Mouse (Mus musculus): ENCODE results near the gene Lfng.

Lfng gene

DNA sequence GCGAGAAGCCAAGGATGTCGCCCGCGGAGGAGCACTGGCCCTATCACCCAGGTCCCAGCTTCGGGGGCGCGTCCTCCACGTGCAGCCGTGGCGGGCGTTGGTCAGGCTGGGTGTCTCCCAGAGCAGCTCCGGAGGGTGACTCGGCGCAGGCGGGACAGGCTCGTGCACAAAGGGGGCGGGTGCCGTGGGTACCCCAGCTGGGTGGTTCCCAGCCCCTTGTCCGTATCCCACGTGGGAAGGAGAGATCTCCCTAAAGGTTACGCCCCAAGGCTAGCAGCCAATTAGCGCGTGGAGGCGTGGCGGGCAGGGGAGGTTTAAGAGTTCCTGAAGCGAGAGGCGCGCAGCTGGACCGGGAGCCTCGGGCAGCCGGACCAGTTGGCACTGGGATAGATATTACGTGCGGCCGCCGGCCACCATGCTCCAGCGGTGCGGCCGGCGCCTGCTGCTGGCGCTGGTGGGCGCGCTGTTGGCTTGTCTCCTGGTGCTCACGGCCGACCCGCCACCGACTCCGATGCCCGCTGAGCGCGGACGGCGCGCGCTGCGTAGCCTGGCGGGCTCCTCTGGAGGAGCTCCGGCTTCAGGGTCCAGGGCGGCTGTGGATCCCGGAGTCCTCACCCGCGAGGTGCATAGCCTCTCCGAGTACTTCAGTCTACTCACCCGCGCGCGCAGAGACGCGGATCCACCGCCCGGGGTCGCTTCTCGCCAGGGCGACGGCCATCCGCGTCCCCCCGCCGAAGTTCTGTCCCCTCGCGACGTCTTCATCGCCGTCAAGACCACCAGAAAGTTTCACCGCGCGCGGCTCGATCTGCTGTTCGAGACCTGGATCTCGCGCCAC, at the start of gene Lfng:
TSS of gene Lfng (plus strand) at position 320 of the 835 bp plus-strand sequence.
- DNase-seq (ENCODE audit: low read depth, low spot score) = peak; percentile 73

DNA sequence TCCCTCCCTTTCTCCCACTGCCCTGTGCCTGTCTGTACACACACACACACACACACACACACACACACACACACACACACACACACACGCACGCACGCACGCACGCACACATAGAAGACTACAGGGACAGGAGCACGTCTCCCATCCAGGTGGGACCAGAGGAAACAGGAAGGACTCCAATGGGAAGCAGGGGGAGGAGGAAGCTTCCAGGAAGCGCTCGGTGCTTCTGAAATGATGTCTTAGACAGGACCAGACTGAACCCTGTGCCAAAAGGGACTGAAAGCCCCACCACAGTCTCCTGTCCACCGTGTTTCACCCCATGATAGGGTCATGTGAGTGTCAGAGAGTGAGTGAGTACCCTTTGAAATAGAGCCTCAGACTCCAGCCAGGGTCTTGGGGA, 44.5 kb upstream of the Lfng start:
- no peak for DNase-seq (ENCODE audit: low read depth, low spot score)

DNA sequence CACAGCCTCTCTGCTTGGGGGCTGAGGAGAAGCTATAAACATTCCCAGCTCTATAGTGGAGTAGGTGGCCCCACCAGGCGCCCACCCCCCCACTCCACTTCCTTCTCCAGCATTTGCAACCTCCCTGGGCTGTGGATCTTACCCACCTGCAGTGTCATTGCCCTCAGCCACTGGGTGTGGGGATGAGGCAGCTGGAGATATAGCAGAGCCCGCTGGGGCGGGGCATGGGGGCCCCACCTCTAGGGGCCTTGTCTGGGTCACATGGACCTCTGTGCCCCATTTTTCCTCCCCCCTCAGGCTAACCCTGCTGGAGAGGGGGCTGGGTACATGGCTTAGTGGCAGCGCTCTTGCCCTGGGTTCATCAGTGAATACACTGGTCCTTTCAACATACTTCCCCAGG, 42.2 kb upstream of the Lfng start, which contains the start of gene Grifin:
TSS of gene Grifin (minus strand) at position 176 of the 400 bp plus-strand sequence.
- no peak for DNase-seq (ENCODE audit: low read depth, low spot score)

DNA sequence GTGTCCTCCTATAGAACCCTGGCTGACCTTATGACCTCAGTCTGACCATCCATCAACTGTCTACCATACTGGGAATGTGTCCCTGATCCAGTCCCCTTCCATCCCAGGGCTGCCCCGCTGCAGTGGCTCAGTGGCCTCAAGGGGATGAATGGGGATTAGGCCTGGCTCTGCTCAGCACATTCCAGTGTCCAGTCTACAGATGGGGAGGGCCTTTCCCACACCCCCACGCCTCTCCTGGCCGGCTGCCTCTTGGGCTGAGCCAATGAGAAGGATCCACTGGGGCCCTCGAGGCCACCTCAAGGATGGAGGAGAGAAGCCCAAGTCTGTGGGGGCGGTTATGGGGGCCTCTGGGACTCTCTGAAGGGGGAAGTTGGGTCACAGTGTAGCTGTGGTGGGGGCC, 41.7 kb upstream of the Lfng start:
- no peak for DNase-seq (ENCODE audit: low read depth, low spot score)

DNA sequence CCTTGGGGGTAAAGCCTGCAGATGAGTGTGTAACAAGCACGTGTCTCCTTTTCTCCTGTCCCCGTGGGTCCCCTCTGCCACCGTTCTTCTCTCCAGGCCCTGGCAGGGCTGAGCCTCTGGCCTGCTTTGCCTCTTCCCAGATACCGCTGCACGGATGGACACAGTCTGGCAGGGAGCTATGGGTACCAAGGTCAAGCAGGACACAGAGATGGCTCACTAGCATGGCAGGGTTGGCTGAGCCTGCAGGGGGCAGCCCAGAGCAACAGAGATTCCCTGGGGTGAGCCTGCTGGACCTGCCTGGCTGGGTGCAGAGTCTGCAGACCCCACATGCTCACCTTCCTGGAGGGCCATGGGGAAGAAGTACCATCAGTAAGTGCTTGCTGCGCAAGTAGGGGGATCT, 41.3 kb upstream of the Lfng start:
- no peak for DNase-seq (ENCODE audit: low read depth, low spot score)

DNA sequence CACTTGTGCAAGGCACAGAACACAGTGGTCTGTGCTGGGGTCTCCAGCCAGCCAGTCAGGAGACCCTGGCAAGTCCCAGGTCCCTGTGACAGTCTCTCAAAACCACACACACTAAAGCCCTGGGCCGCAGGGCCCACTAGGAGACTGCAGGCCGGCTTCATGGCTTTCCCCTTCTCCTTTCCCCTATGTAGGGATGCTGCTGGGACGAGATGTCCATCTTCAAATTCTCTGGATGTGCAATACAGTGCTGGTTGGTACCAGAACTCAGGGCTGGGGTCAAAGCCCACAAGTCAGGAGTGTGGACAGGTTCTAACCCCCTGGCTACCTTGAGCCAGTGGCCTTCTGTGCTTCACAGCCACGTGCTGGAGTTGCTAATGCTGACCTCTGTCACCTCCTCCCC, 40.8 kb upstream of the Lfng start:
- DNase-seq (ENCODE audit: low read depth, low spot score) = no peak

DNA sequence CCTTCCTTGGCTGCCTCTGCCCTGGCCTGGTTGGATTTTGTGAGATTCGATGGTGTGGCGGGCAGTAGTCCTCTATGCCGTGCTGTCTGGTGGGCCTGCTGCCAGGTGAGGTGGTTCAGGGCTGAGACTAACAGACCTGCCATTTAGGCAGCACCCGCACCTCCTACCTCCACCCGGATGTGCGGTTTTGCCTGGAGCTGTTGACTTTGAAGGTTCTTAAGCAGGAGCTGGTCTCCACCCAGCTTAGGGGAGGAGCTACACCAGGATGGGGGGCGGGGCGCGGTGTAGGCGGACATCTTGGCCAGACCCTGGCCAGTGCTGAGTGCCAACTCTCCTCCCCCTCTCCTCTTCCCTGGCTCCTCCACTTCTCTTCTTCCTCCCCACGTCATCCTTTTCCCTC, 39.8 kb upstream of the Lfng start:
- DNase-seq (ENCODE audit: low read depth, low spot score) = no peak

DNA sequence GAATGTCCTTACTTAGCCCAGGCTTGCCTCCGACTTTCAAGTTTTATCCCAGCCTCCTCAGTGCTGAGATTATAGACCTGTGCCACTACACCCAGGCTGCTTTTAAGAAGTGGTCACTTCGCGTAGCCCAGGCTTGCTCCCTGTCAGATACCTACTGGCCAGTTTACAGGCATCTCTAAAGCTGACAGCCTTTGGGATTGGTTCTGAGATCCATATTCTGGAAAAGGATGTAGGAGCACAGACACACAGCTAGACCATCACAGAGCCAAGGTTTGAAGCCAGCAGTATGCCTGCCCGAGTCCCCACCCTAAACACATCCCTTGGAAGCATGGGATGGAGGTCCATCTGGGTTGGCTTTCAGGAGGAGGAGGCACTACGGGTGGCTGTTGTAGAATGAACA, 39.4 kb upstream of the Lfng start:
- no peak for DNase-seq (ENCODE audit: low read depth, low spot score)

DNA sequence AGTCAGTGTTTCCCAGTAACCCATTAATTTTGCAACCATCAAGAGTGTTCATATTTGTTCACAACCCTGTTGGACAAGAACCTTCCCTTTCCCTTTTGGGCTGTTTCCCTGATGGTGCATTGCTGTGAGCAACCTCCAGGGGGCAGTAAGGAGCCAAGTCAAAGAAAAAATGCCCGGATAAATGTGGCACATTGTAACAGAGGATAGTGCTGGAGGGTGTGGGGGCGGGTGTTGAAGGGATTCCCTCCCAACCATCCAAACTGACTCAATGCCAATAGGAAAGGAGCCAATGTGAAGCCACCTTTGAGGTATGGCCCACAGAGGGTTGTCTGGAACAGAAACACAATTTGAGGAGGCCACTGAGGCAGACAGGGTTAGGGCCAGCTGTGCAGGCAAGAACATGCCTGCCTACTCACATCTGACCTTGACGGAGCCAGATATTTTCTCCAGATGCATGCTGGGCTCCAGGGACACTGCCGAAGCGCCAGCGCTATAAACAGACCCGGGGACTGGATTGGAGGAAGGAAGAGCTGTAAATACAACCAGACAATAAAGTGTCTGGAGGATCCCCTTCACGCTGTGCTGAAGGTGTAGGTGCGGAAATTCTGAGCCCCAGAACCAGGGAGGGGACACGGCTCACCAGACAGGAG, 38.7 kb upstream of the Lfng start:
- peak; percentile 51 for DNase-seq (ENCODE audit: low read depth, low spot score)

DNA sequence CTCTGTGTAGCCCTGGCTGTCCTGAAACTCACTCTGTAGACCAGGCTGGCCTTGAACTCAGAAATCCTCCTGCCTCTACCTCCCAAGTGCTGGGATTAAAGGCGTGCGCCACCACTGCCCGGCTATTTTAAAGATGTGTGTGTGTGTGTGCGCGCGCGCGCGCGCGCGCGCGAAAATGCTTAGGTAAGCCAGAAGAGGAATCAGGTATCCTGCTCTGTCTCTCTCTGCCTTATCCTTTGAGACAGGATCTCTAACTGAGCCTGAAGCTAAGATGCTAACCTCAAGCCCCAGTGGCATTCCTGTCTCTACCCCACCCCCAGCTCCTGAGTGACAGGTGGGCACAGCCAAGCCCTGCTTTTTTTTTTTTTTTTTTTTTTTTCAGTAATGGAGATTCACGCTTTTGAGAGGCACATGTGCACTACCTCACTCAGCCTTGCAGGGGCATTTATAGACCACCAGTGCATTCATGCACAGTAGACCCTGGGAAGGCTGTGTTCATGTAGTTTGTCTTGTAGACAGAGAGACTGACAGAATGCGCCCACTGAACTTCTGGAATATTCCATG, 38.0 kb upstream of the Lfng start:
- DNase-seq (ENCODE audit: low read depth, low spot score) = no peak

DNA sequence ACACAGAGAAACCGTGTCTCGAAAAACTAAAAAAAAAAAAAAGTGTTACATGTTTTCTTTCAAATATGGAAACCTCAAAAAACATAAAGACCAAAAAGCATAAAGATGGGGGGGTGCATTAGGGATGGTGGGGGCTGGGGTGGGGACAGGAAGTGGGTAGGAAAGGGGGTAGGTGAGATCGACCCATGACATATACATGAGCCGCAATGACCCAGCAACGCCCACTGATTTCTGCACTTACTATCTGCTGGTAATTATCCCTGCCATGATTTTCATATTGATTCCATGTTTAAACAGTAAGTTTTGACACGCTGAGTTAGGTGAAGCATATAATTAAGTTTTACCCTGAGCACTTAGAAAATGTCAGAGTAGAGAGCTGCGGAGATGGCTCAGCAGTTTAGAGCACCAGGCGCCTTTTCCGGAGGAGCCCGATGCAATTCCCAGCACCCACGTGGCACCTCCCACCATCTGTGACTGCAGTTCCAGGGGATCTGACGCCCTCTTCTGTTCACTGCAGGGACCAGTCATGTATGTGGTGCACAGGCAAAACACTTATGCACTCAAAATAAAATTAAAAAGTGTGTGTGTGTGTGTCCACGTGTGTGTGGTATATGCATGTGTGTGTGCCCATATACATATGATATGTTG, 36.8 kb upstream of the Lfng start:
- DNase-seq (ENCODE audit: low read depth, low spot score) = no peak

DNA sequence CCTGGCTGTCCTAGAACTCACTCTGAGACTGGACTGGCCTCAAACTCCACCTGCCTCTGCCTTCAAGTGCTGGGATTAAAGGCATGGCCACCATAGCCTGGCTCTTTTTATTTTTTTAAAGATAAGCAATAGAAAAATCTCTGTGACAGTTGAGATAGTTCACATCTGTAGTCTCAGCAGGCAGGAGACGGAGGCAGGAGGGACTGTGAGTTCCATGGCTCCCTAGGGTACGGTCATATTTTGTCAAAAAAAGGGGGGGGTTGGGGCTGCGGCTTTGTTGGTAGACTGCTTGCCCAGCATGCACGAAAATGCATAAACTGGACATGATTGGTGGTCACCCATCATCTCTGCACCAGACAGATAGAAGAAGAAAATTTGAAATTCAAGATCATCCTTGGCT, 35.9 kb upstream of the Lfng start:
- DNase-seq (ENCODE audit: low read depth, low spot score) = no peak

DNA sequence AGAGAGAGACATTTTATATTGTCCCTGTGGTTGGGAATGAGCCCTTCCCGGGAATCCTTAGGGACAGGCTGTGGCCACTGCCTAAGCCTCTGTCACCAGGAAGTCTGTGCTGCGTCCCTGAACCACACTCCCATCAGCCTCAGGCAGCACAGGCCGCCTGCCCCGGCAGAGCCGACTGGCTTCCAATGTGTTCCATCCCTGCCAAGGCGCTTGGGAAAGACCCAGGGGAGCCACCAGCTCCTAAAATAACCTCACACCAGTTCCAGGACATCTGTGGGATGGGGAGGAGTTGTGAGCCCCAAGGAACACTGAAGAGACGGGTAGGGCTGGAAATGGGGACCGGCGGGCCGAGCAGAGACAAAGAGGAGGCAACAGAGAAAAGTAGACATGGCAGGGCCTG, 35.4 kb upstream of the Lfng start:
- DNase-seq (ENCODE audit: low read depth, low spot score) = no peak

DNA sequence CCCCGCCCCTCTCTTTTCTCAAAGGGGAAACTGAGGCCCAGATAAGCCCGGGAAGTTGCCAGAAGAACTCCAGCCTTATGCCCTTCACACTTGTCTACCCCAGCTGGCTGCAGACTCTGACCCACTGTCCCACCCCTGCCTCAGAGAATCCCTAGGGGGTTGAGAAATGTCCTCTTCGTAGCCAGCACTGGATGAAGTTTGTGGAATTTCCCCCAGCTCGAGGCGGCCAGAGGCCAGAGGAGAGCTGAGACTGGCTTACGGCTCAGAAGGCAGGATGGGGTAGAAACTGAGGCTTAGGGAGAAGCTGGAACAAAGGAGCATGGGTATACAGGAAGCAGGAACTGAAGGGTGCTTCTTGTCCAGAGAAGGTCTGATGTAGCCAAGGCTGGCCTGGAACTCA, 34.5 kb upstream of the Lfng start:
- no peak for DNase-seq (ENCODE audit: low read depth, low spot score)

DNA sequence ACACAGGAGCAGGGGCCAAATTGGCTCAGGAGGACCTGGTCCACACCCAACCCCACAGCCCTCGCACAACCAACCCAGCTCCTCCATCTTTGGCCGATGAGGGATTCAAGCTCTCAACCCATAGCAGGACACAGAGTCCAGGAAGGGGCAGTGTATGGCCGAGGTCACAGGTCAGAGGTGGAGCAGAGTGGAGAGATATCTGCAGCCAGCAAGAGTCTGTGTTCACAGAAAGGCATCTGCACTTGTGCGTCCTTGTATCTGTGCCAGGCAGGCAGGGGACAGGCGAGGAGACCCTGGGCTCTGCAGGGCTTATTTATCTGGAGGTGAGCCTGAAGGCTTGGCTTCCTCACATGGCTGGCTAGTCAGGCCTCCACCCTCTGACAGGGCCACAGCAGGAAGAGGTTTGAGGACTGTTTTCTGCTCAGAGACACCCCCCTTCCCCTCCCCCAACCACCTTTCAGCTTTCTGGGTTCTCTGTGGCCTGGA, 31.7 kb upstream of the Lfng start:
- no peak for DNase-seq (ENCODE audit: low read depth, low spot score)

DNA sequence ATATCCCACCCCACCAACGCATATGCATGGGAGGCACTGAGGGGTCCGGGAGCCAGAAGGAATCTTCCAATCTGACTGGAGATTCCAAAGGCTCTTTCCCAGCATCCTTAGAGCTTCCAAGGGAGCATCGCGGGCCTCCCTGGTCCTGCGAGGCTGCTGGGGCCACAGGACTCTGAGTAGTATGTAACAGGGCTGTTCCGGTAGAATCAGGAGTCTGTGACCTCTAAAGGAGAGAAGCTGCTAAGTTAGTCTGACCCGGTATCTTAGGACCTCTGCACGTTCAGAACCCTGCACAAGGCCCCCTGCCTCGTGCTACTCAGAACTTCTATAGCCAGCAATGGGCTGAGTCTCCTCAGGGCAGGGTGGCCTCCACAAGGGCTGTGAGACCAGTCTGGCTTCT, 27.9 kb upstream of the Lfng start:
- DNase-seq (ENCODE audit: low read depth, low spot score) = no peak

DNA sequence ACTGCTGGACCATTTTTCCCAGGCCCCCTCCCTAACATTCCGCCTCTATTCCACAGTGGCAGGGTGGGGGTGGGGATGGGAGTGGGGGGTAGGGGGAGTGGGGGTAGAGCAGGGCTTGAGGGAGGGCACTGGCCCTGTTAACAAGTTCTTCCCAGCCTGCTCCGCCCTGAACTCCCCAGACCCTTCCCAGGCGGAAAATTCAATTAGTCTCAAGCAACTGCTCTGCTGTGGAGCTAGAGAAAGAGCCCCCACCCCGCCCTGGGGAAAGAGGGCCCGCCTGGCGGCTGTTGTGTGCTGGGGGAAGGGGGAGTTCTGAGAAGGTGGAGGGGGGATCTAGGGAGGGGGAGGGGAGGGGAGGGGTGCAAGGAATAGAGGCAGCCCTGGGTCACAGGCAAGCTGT, 27.3 kb upstream of the Lfng start:
- DNase-seq (ENCODE audit: low read depth, low spot score) = no peak

DNA sequence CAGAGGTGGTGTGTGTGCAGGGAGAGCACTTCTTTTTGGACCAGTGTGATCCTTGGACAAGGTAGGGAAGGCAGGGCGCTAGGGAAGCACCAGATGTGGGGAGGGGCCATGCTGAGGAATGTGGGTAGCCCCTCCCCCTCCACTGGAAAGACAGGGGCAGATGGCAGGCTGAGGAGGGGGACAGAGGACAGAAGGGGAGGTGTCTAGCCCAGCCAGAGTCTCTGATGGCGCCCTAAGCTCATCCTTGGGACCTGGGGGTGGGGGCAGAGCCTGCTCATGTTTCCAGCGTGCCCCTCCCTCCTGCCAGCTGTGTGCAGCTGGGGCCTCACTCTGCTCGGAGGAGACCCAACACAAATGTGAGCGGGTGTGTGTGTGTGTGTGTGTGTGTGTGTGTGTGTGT, 25.6 kb upstream of the Lfng start:
- no peak for DNase-seq (ENCODE audit: low read depth, low spot score)

DNA sequence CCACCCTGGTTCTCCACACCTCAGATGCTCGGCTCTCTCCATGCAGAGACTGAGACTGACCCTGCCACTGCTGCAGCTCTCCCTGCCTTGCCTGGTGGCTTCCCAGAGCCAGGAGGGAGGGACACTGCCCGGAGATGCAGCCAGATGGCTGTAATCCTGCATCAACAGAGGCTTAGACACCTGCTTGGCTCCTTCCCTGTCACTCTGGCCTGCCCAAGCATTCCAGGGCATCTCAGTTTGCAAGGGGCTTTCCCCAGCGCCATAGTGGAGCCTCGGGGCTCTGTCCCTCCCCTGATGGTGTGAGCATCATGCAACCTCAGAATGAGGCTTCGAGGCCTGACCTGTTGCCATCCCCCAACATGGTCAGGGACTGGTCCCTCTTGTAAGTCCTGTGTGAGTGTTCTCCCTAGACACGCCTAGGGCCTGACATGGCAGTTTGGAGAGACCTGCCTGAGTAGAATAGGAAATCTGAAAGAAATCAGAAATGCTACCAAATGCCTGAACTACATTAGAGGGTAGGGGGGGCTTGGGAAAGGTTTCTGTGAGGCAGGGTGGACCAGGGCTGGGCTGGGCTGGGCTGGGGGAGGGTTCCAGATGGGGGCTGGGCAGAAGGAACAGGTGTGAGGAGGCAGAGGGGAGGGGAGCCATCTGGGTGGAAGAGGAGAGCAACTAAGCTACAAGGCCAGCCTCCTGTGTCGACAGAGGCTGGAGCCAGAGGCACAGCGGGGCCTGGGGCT, 24.0 kb upstream of the Lfng start:
- DNase-seq (ENCODE audit: low read depth, low spot score) = peak; percentile 50

DNA sequence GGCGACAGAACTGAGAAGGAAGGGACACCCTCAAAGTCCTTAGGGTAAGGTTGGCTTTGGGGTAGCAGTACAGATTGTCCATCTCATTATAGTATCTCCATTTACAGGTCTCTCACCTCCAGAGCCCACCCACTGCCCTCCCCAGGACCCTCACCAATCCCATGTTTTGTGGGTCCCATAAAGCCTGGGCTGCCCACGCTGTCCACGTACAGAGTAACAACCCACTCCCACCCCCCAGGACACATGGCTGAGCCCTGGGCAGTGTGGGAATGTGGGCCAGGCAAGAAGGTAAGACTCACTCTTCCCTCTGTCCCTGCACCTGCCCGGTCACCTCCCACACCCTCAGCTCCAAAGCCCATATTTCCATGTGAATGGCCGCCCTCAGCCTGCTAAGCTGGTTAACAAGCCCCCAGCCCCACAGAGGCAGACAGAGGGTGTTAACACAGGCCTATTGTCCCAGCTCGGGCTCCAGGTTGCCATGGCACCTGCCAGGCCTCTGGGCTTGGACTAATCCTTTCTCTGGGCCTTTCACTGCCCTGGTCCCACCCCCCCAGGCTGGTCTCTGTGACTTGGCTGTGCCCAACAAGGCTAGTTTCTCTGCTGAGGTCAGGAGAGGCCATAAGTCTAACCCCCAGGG, 23.3 kb upstream of the Lfng start:
- no peak for DNase-seq (ENCODE audit: low read depth, low spot score)

Measured in retina, postnatal 7 days (tissue).